Mouse (Mus musculus) ES-E14 (cell line): ENCODE measurements around the gene Rab4b.

Experiments
- CHD2 ChIP-seq: IDR thresholded peaks from 2 replicates; pipeline ENCODE4 v1.6.1; 2014; ENCODE audit warnings: mild to moderate bottlenecking, low read depth, low read length, inconsistent platforms
- ZC3H11A ChIP-seq: IDR thresholded peaks from 2 replicates; pipeline ENCODE4 v1.6.1; 2012; ENCODE audit warnings: low read depth, mild to moderate bottlenecking, inconsistent platforms, low read length, borderline replicate concordance

DNA sequence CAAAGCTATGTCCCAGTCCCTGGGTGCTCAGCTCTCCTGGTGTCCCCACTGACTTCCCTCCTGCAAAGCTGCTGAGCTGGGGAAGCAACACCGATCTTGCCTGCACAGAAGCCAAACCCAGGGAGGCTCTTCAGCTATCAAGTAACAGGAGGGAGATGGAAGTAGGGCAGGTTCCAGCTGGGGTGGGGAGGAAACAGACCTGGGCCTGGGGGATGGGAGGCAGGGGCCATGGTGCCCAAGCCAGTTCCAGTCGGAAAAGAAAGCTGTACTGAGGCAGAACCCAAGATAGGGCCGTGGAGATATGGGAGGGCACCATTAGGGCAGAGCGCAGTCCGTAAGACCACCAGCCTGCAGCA lies 15.3 kb downstream of the Rab4b start:
- TF ChIP-seq CHD2, result no peak
- no peak for TF ChIP-seq ZC3H11A
